Mouse (Mus musculus) CH12.LX (cell line): ENCODE results near the gene Cep295nl. TPM values are rescaled to one million over a fixed set of nuclear protein-coding genes. Genes with fewer than 3 reads are reported as not detected.

Source experiments
- DNase-seq: peaks from one replicate; pipeline ENCODE4 v3.0.0-alpha.2; 2013; ENCODE audit errors: extremely low read depth
- H3K27ac ChIP-seq: 2 replicates; pipeline ENCODE4 v1.5.1; 2012; ENCODE audit warnings: low read depth, mild to moderate bottlenecking, control low read depth, moderate library complexity; ENCODE audit not compliant: insufficient read depth
- H3K27me3 ChIP-seq: replicated peaks from 2 replicates; pipeline ENCODE3; 2012; ENCODE audit warnings: inconsistent platforms
- H3K36me3 ChIP-seq, 2 experiments: replicated peaks in 1 of 2; 2 replicates each; pipeline versions ENCODE3 to v1.6.1; 2012; ENCODE audit warnings: inconsistent platforms in 1 of 2, low read length in 1 of 2, mild to moderate bottlenecking in 1 of 2, mixed read lengths in 1 of 2, moderate library complexity in 1 of 2; ENCODE audit not compliant: control insufficient read depth in 1 of 2, insufficient read depth in 1 of 2
- H3K4me1 ChIP-seq, 2 experiments: 2 replicates each; pipeline ENCODE4 v1.6.1; 2012; ENCODE audit warnings: inconsistent platforms in 1 of 2, moderate library complexity in 1 of 2; ENCODE audit not compliant: insufficient read depth in 2 of 2, control insufficient read depth in 1 of 2
- H3K4me2 ChIP-seq: 2 replicates; pipeline ENCODE4 v1.6.1; 2012; ENCODE audit warnings: low read depth, mild to moderate bottlenecking, control low read depth; ENCODE audit not compliant: poor library complexity, insufficient read depth, severe bottlenecking
- H3K4me3 ChIP-seq, 3 experiments: fragments of 150-350 bp in 1 of 3; sonication (generic) in 1 of 3; replicated peaks in 1 of 3; 2 replicates each; pipeline versions ENCODE3 to v1.5.1; 2011 to 2012; ENCODE audit warnings: low read depth in 2 of 3, low read length in 2 of 3, mild to moderate bottlenecking in 2 of 3, moderate library complexity in 2 of 3, control low read depth in 1 of 3, improper control_type of control experiment in 1 of 3, inconsistent platforms in 1 of 3, mixed read lengths in 1 of 3; ENCODE audit not compliant: poor library complexity in 1 of 3
- H3K79me2 ChIP-seq: replicated peaks from 2 replicates; pipeline ENCODE4 v1.6.1; 2012; ENCODE audit warnings: mild to moderate bottlenecking, moderate library complexity; ENCODE audit not compliant: control insufficient read depth, poor library complexity, insufficient read depth, severe bottlenecking; ENCODE audit errors: extremely low read depth
- H3K9ac ChIP-seq: 2 replicates; pipeline ENCODE4 v1.6.1; 2012; ENCODE audit warnings: low read depth, mild to moderate bottlenecking, control low read depth, moderate library complexity; ENCODE audit not compliant: insufficient read depth
- H3K9me3 ChIP-seq: replicated peaks from 2 replicates; pipeline ENCODE3; 2012; ENCODE audit warnings: low read length, inconsistent platforms, mixed read lengths
- BHLHE40 ChIP-seq: IDR thresholded peaks from 2 replicates; pipeline ENCODE4 v1.6.1; 2011; ENCODE audit warnings: mild to moderate bottlenecking, low read depth, low read length, improper control_type of control experiment
- CHD1 ChIP-seq: IDR thresholded peaks from 2 replicates; pipeline ENCODE4 v1.6.1; 2012; ENCODE audit warnings: low read depth, low read length, improper control_type of control experiment, inconsistent platforms
- CHD2 ChIP-seq: IDR thresholded peaks from 2 replicates; pipeline ENCODE4 v1.6.1; 2011; ENCODE audit warnings: low read length, improper control_type of control experiment
- EP300 ChIP-seq: IDR thresholded peaks from 2 replicates; pipeline ENCODE4 v1.6.1; 2011; ENCODE audit warnings: low read length, improper control_type of control experiment
- ETS1 ChIP-seq: conservative IDR thresholded peaks from 2 replicates; pipeline ENCODE4 v1.6.1; 2012; ENCODE audit warnings: low read depth, mild to moderate bottlenecking, inconsistent platforms, low read length, improper control_type of control experiment, moderate library complexity
- HCFC1 ChIP-seq: IDR thresholded peaks from 2 replicates; pipeline ENCODE4 v1.6.1; 2012; ENCODE audit warnings: low read depth, mild to moderate bottlenecking, inconsistent platforms, low read length, improper control_type of control experiment
- IRF4 ChIP-seq: IDR thresholded peaks from 2 replicates; pipeline ENCODE4 v1.6.1; 2014; ENCODE audit warnings: low read depth, mild to moderate bottlenecking, inconsistent platforms, low read length, improper control_type of control experiment
- KAT2A ChIP-seq: IDR thresholded peaks from 2 replicates; pipeline ENCODE4 v1.6.1; 2012; ENCODE audit warnings: low read length, improper control_type of control experiment, inconsistent platforms; ENCODE audit not compliant: insufficient replicate concordance
- MAFK ChIP-seq: IDR thresholded peaks from 2 replicates; pipeline ENCODE4 v1.6.1; 2011; ENCODE audit warnings: low read length, improper control_type of control experiment; ENCODE audit not compliant: insufficient replicate concordance
- MAX ChIP-seq: IDR thresholded peaks from 2 replicates; pipeline ENCODE4 v1.6.1; 2011; ENCODE audit warnings: low read length, improper control_type of control experiment
- MAZ ChIP-seq: IDR thresholded peaks from 2 replicates; pipeline ENCODE4 v1.6.1; 2012; ENCODE audit warnings: low read depth, mild to moderate bottlenecking, inconsistent platforms, low read length, improper control_type of control experiment, moderate library complexity
- NELFE ChIP-seq: IDR thresholded peaks from 2 replicates; pipeline ENCODE4 v1.6.1; 2011; ENCODE audit warnings: low read depth, low read length, improper control_type of control experiment
- POLR2A ChIP-seq: IDR thresholded peaks from 2 replicates; pipeline ENCODE4 v1.6.1; 2011; ENCODE audit warnings: low read depth, mild to moderate bottlenecking, improper control_type of control experiment, low read length
- RCOR1 ChIP-seq: conservative IDR thresholded peaks from 2 replicates; pipeline ENCODE4 v1.6.1; 2012; ENCODE audit warnings: low read depth, mild to moderate bottlenecking, inconsistent platforms, low read length, improper control_type of control experiment
- SIN3A ChIP-seq: IDR thresholded peaks from 2 replicates; pipeline ENCODE4 v1.6.1; 2012; ENCODE audit warnings: low read length, improper control_type of control experiment, inconsistent platforms
- SMC3 ChIP-seq: IDR thresholded peaks from 2 replicates; pipeline ENCODE4 v1.6.1; 2011; ENCODE audit warnings: low read depth, low read length, improper control_type of control experiment
- TBP ChIP-seq: conservative IDR thresholded peaks from 2 replicates; pipeline ENCODE4 v1.6.1; 2011; ENCODE audit warnings: low read depth, low read length, improper control_type of control experiment
- TCF12 ChIP-seq: IDR thresholded peaks from 2 replicates; pipeline ENCODE4 v1.6.1; 2014; ENCODE audit warnings: low read depth, mild to moderate bottlenecking, inconsistent platforms, low read length, improper control_type of control experiment
- UBTF ChIP-seq: IDR thresholded peaks from 2 replicates; pipeline ENCODE4 v1.6.1; 2012; ENCODE audit warnings: low read depth, mild to moderate bottlenecking, inconsistent platforms, low read length, improper control_type of control experiment, moderate library complexity
- USF1 ChIP-seq: IDR thresholded peaks from 2 replicates; pipeline ENCODE4 v1.6.1; 2014; ENCODE audit warnings: low read depth, mild to moderate bottlenecking, inconsistent platforms, low read length, improper control_type of control experiment
- ZKSCAN1 ChIP-seq: IDR thresholded peaks from 2 replicates; pipeline ENCODE4 v1.6.1; 2012; ENCODE audit warnings: low read depth, inconsistent platforms, low read length, improper control_type of control experiment, borderline replicate concordance
- dilution Hi-C: fragments of 300-500 bp; cut with MboI; formaldehyde crosslinking; loops from 2 replicates; pipeline ENCODE4 v1.14.3; 2020; ENCODE audit warnings: low sequenced_read_pairs; ENCODE audit not compliant: extremely low pct_unique_long_range_greater_than_20kb, extremely low pct_ligation_motif_present
- in situ Hi-C: fragments of 300-500 bp; cut with MboI; formaldehyde crosslinking; loops from 3 replicates; pipeline ENCODE4 v1.14.3; 2019; ENCODE audit warnings: low sequenced_read_pairs, low pct_ligation_motif_present, low pct_unique_long_range_greater_than_20kb, mixed read lengths
- polyA plus RNA-seq: library from polyadenylated mRNA; unstranded; fragments of >175 nt; gene quantifications from 2 replicates; pipeline ENCODE4 v1.2.1, GENCODE M21; 2012; ENCODE audit warnings: low read depth; ENCODE audit not compliant: insufficient read length
- total RNA-seq, 2 experiments: library from RNA; depleted of rRNA; stranded (reverse); fragments of 300-350 nt in 1 of 2; fragments of >200 nt in 1 of 2; gene quantifications; 2 replicates each; pipeline ENCODE4 v1.2.3; 2012 to 2014

Gene Cep295nl
- total and polyA plus RNA-seq, 3 experiments: not detected

GRCm38 (mm10) chr11:118321971-118322370 is 20.3 kb downstream of the Cep295nl start:
- Histone ChIP-seq H3K27ac (no peak overlapping the region), H3K4me1 (no peaks in the 10 kb centered on the region), H3K4me2 (no peak overlapping the region), H3K9me3 (no peaks in the 10 kb centered on the region), H3K27me3 (peaks cover 68% of the 10 kb centered on the region), H3K4me3 (no peak overlapping the region), H3K36me3 (no peaks in the 10 kb centered on the region), H3K79me2 (no peaks in the 10 kb centered on the region), H3K9ac (no peak overlapping the region)
- in situ Hi-C loops: no loop called here
- TF ChIP-seq UBTF (no peak), KAT2A (no peak), IRF4 (no peak), MAZ (no peak), MAFK (no peak), EP300 (no peak), NELFE (no peak), CHD1 (no peak), USF1 (no peak), ETS1 (no peak)
- dilution Hi-C loops: no loop called here
- DNase-seq: no peak

- no peaks in the 10 kb centered on the region for H3K79me2 ChIP-seq
- H3K27ac ChIP-seq: no peak overlapping the region
- DNase-seq: no peak
- no peak overlapping the region for H3K9ac ChIP-seq
- H3K9me3 ChIP-seq: no peaks in the 10 kb centered on the region
- H3K36me3 ChIP-seq: no peaks in the 10 kb centered on the region
- no peak for TF ChIP-seq BHLHE40
- no peak for TF ChIP-seq ZKSCAN1
- TF ChIP-seq MAFK: no peak
- TF ChIP-seq USF1: no peak
- TF ChIP-seq TBP: no peak
- TF ChIP-seq RCOR1: no peak
- no peak for TF ChIP-seq TCF12
- TF ChIP-seq SMC3: no peak
- TF ChIP-seq CHD2: no peak
- no peak for TF ChIP-seq SIN3A
- no peak for TF ChIP-seq KAT2A
- no peak for TF ChIP-seq POLR2A
- TF ChIP-seq HCFC1: no peak
- TF ChIP-seq MAX: no peak
- TF ChIP-seq EP300: no peak
- no peaks in the 10 kb centered on the region for H3K4me1 ChIP-seq
- dilution Hi-C loops: no loop called here
- peaks cover 64% of the 10 kb centered on the region for H3K27me3 ChIP-seq
- no peak overlapping the region for H3K4me2 ChIP-seq
- in situ Hi-C loops: no loop called here
- H3K4me3 ChIP-seq: no peak overlapping the region
Measured at GRCm38 (mm10) chr11:118321500-118321899, 20.8 kb downstream of the Cep295nl start.
